Mouse (Mus musculus) urinary bladder, adult 18-20 months (tissue): Measurements from ENCODE around the gene Ptprd.
"Not testable (repeated sequence)": the region's sequence is repeated elsewhere in the genome, so short reads cannot be mapped to it uniquely, and the experiment has no call there.

Experiments used
- DNase-seq, 2 experiments: peaks; one replicate each; pipeline ENCODE4 v3.0.0; 2022; ENCODE audit warnings: low spot score in 2 of 2, mixed read lengths in 2 of 2

Ptprd gene

DNA sequence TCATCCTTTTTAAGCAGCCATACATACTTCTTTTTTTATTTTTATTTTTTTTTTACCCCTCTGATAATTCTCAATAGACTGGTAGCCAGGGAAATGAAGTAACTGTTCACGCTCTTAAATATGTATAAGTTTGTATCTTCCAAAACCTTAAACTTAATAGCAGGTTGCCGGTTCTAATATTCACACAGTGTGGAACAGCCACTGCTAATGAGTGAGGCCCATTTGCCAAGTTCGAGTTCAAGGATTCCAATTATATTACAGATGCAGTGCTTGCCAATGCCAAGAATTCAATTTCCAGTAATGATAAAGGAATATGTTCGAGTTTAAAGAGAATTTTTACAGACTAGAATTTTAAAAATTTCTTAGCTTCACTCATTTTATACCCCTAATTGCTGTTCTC is 322.3 kb downstream of the Ptprd start:
- no peak for DNase-seq

DNA sequence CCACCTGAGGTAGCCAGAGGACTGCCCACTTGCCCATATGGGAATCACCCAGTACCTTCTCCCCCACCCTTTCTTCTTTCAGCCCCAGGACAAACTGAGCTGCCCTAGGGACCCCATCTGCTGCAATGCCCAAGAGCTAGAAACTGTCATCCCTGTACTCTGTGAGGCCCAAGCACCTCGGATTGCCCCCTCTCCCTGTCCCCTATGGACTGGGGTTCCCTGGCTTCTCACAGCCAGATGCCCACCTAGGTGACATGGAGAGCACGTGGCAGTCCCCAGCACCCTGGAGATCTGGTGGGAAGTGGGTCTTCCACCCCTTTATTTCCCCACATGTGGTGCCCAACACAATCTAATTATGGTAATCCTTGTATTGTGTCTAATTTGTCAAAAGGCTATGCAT is 331.5 kb downstream of the Ptprd start:
- DNase-seq: no peak

DNA sequence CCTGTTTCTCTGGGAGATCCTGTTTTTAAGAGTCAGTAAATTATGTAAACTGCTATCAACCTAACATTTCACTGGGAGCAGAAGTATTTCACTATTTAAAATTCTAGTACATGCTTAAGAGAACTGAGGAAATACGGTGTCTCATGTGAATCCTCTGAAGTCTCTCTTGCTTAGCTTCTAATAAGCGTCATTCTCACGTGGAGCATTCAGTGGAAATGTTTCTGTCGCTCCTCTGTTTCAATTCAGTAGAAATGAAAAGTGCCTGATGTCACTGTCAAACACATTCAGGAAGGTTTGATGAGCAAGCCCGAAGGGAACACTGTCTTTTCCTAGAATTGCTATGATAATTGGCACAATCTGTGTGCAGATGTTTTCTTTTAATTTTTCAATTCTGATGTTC is 350.5 kb downstream of the Ptprd start:
- no peak for DNase-seq

DNA sequence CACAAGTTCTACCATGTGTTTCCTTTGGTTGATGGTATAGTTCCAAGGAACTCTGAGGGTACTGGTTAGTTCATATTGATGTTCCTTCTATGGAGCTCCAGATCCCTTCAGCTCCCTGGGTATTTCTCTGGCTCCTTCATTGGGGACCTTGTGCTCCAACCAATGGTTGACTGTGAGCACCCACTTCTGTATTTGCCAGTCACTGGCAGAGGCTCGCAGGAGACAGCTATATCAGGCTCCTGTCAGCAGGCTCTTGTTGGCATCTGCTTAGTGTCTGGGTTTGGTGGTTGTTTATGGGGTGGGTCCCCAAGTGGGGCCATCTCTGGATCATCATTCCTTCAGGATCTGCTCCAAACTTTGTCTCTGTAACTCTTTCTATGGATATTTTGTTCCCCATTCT is 414.4 kb downstream of the Ptprd start:
- not testable (repeated sequence) for DNase-seq

DNA sequence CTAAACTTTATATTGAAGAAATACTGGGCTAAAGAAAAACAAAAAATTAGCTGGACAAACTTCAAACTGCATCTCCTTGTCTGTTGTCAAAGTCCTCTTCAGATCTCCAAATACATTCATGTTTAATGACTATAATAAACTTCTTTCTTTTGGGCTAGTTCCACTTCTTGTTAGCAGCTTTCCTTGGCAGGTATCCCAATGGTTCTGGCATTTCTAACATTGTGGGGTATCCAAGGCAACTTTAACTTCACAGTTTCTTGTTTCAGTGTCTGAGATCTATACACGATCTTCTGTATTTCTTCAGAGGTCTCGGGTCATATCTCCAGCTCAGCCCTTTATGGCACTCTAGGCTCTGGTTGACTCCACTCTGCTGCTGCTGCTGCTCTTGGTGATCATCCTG is 434.5 kb downstream of the Ptprd start:
- no peak for DNase-seq

DNA sequence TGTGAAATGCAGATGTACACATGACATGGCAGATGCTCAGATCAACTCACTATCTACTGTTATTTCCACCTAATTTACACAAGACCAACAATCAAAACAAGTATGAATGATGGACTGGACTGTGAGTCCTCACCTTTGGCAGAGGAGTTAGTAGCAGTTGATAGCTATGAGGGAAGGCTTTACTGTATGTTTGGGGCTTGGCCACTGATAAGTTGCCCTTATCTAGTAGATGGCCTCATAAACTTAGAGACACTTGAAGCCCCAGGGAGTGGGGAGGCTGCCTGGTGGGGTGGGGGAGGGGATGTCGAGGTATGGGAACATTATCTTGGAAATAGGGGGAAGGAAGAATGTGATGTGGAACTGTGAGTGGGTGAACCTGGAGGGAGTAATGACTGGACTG is 448.0 kb downstream of the Ptprd start:
- DNase-seq: no peak

DNA sequence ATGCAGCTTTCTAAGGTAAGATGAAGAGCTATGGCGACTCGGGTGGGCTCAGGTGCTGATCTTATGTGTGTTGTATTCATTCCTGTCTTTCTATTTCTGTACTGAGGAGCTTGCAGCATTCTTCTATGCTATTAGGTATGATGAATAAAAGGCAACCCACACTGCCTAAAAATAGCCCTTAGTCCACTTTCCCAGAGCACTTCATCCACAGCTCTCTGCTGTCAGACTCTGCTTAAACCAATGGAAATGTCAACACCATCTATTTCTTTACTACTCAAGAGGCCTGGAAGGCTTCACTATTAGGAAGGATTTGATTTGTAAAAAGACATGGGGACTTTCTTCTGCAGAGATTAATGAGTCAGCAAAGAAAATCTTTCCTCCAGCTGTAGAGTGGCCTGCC is 468.4 kb downstream of the Ptprd start:
- no peak for DNase-seq

DNA sequence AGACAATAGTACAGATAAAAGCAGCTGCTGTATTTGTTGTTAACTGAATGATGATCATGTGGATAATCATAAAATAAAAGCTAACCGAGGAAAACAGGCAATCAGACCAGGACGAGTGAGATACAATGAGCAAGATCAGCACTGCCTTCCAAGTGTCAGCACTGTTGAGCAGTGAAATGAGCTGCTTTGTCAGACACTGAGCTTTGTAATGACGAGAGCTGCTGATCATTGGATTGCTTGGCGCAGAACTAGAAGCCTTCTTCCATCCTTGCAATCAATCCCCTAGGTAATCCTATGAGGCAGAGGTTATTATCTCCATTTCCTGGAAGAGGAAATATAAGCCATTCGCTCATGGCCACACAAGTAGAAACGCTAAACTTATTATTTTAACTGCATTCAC is 489.9 kb downstream of the Ptprd start:
- no peak for DNase-seq

DNA sequence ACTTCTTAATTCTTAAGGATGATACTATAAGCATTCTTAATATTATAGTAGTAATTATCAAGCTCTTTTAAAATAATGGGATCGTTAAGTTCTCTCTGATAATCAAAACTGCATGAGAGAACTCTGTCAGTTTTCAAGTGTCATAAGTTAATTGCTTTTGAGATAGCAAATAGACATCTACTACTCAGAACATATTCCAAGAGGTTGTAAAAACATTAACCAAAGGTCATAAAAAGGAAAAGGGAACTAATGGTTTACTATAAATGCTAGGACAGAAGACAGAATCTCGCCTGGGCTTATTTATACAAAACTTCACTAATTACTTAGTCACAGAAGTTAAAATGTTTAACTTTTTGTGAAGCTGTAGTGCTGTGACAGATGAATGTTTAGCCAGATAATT is 494.0 kb downstream of the Ptprd start:
- DNase-seq: no peak

DNA sequence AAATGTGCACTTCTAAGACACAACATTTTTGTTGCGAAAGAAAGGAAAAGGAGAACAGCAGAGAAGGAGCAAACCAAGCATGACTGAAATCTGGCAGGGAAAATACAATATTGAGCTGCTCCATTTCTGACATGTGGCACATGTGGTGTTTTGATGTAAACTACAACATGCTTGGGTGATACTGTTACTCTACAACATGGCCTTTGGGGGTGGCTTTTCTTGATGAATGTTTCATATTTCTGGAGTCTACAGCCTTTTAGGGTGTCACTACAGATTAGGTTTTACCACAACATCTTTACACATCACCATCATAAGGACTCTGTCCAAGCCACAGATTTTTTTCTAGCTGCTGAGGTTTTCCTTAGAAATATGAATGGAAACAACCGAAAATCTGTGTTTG is 501.5 kb downstream of the Ptprd start:
- DNase-seq: no peak

DNA sequence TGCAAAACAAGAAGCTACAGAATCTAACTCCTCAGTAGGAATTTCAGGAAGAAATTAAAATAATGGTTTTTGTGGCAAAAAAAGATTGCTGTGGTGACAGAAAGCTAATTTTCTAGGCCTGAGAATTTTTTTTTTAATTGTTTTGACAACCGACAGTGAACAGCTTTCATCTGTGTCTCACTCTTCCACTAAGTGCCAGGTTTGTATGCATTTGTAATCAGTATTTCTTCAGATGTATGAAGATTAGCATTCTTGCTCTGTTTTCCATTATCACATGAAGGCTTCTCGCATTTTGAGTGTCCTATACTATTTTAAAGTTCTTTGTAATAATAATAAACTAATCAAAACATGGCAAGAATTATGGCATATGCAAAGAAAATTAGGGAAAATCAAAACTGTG is 513.5 kb downstream of the Ptprd start:
- DNase-seq: no peak

DNA sequence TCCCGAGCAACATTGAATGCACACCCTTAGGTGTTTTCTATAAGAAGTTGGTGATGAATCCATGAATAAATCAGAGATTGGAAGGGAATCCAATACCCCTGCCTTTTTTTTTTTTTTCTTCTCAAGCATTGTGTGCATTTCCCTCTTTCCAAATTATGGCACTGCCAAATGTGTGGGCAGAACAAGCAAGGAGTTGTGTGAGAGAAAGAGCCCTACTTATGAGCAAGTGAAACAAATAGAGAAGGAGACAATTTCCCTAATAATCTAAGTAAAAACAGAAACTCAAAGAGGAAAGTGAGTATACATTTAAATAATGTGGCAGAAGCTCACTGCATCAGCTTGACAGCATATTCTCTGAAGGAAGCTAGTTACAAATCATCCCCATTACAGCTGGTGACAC is 536.0 kb downstream of the Ptprd start:
- DNase-seq: no peak

DNA sequence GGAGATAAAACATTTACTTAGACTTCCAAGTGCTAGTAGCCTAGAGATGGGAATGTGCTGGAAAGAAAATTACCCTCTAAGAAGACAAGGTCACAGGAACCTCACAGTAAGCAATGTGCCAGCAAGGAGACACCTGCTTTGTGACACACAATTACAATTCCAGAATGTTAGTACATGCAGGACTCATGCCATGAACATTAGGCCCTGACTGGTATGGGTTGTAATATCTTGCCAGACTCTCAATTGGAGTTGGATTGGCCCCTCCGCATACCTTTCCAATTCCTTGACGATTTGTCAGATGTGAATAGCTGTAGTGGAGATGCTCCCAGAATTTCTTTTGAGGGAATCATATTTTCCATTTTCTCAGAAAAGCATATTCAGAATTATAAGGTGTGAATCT is 547.0 kb downstream of the Ptprd start:
- no peak for DNase-seq

DNA sequence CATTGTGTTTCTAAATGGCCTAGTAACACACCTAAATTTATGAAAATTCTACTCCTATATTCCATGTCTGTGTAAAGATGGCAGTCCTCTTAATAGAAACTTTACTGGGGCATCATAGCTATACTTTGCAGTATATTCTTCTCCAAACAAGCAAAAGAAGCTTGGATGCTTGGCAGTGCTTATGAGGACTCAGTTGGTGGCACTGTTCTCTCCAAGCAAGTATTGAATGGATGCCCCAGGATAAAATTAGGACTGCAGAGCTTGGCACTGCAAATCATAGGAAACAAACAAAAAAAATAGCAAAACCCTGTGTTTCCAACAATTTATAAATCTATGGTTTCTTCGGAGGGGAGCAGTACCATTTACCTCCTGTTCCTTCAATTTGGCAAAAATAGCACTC is 549.5 kb downstream of the Ptprd start:
- DNase-seq: no peak

DNA sequence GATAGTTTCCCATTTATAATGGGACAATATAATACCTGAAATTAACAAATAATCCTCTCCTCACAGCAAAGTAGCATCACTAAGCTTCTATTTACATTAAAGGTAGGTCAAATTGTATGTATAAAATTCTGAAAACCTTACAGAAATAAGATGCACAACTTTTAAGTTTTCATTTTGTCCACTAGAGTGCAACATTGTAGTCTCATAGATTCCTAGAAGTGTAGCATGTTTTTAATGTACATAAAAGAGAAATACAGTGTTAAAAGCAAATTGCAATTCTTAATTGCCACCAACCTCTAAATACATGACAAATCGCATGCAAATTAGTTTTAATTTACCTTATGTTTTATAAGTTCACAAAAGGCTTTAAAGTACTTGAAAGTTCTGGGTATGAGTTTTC is 556.1 kb downstream of the Ptprd start:
- no peak for DNase-seq

DNA sequence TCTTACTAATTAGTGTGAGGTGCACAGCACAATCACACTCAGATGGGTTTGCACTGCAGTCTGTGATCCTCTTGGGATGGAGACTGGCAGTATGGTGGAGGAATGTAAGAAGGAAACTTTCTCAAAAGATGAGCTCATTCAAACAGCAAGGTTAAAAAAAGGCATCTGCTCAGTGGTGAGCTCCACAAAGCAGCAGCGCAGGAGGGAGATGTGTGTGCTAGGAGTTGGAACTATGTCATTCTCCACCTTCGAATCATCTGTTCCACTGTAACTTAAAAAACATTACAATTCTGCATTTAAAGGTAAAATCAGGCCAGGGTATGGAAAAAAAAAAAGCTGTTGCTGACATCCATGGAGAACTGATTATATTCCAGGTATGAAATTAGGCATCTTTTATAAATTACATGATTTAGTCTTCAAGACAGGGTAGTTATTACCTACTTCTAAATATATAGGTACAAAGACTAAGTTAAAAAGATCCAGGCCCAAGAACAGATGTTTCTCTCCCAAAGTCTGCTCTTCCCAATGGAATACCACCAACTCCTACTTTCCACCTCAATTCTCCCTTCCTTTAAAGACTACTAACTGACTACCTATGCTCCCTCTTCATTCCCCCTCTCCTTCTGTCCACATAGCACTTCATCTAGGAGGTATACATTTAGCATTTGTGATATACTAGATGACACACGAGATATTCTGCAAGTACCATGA is 562.0 kb downstream of the Ptprd start:
- no peak for DNase-seq

DNA sequence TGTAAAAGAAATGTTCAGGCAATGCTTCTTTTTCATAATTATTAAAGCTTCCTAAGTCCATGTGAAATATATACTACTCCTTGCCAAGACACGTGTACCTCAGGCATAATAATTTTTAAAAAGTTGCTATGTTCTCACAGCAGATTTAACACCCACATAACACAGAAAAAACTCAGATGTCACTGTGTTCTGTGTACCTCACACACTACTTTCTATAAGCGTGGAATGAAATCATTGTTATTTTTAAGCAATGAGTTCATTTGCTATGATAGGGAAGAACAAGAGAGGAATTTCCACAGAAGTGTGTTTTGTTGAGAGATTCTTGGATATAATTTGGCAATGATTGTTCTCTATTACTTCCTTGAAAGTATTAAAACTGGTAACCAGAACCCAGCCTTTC is 562.9 kb downstream of the Ptprd start:
- DNase-seq: no peak

DNA sequence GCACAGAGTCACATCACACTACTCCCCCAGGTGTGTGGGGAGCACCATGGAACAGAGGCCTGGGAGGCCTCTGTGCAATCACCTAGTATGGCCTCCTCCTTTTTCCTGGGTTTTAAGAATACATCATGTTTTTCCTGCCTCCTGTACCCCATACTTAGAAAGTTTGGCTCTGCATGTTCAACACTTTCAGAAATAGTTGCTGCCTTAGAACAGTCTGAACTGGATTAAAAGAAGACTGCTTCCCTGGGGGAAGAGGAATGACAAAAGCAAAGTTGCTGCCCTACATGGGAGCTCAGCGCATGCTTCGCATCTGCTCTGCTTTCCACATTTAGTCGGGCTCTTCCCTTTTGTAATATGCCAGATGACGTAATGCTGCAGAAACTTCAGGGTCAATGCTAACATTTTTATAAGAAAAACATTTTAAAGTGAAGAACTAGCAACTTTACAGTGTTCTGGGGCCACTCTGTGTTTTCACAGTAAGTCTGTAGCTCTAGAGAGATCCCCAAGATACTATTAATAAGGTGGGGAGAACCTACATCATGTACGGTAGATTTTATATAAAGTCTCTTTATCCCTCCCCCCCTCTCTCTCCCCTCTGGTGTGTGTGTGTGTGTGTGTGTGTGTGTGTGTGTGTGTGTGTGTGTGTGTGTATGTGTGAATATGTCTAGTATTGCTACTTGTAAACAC is 564.2 kb downstream of the Ptprd start:
- DNase-seq: no peak

DNA sequence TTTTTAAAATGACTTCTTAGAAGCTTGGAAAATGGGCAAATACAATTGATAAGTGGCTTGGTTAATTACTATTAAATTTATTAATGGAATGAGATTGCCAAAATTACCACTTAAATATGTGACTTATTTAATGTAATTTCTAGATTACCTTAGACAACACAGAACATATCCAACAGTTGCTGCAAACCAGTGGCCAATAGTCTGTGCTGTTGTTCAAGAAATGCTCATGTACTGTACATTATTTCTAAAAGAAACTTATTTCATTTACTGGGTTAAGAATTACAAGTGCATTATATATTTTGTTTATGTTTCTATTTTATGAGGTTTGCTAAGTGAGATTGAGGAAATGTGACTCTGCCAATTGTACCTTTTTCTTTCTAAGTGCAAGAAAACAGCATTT is 567.3 kb downstream of the Ptprd start:
- DNase-seq: no peak

DNA sequence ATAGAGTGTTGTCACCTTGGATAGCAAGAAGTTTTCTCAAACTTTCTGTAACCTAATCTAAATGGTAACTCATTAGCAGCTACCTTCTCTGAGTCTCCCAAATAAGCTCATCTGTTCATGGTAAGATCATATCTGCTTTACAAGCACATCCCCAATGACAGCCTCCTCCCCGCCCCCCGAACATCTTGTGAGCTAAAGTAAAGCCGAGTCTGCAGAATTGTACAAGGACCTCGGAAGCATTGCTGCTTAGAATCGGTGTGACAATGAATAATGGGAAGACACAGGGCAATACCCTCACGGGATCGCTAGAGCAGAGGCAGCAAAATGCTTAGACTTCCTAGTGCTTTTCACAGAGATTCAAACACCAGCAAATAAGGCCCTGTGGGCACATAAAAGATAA is 571.7 kb downstream of the Ptprd start:
- no peak for DNase-seq

DNA sequence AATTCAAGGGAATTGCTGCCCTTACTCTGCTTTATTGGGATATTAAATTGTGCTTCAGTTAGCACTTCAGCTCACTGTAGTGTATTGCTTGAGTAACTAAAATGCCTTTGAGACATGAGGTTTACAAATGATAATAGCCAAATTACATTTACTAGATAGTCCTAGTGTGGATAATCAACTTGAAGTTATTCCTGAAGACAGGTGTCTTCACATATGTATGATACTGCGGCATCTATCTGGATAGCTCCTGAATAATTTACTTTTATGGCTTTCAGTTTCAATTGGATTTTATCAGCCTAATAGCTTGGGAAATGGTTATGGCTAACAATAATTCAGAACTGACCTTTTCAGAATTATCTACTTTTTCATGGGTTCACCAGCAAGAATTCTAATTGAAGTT is 598.6 kb downstream of the Ptprd start:
- no peak for DNase-seq

DNA sequence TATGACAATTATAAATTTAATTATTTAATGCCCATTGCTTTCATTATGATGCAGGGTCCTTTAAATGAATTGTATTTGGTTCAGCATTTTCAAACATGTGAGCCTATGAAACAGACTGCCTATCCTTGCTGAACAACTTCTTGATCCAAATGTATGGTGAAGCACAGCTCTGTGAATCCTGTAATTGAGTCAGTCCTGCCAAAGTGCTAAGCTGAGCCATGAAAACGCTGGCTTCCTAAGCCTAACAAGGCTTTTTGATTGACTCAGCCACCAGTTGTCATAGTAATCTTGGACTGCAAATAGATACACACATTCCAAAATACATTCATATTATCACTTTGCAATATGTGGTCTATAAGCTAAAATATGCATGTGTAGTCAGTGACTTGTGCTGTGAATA is 625.1 kb downstream of the Ptprd start:
- no peak for DNase-seq

DNA sequence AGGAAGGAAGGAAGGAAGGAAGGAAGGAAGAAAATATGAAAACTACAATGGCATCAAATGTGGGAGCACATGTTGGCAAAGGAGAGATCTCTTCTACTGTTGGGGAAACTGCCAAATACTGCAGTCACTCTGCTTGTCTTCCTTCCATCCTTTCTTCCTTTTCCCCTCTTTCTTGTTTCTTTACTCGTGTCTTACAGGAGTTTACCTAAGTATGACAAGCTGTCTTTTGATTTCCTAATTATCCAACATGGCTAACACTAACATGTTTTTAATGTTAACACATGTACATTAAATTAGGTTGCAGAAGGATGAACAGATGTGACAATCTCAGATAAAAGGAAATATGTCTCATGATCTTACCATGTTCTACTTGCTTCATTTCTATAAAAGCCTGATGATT is 625.5 kb downstream of the Ptprd start:
- DNase-seq: no peak
